Mouse (Mus musculus) testis, adult 2 months (tissue): ENCODE data around the gene Ndufs7.

Experiments
- CTCF ChIP-seq: fragments of 200-500 bp; IDR thresholded peaks from 2 replicates; pipeline ENCODE4 v1.5.1; 2012; ENCODE audit warnings: low read depth, mild to moderate bottlenecking, inconsistent platforms, low read length, moderate library complexity; ENCODE audit not compliant: control insufficient read depth, insufficient read depth, insufficient replicate concordance
- POLR2A ChIP-seq: fragments of 200-500 bp; IDR thresholded peaks from 2 replicates; pipeline ENCODE4 v1.6.1; 2012; ENCODE audit warnings: low read depth, mild to moderate bottlenecking, inconsistent platforms, low read length, moderate library complexity; ENCODE audit not compliant: control insufficient read depth

DNA sequence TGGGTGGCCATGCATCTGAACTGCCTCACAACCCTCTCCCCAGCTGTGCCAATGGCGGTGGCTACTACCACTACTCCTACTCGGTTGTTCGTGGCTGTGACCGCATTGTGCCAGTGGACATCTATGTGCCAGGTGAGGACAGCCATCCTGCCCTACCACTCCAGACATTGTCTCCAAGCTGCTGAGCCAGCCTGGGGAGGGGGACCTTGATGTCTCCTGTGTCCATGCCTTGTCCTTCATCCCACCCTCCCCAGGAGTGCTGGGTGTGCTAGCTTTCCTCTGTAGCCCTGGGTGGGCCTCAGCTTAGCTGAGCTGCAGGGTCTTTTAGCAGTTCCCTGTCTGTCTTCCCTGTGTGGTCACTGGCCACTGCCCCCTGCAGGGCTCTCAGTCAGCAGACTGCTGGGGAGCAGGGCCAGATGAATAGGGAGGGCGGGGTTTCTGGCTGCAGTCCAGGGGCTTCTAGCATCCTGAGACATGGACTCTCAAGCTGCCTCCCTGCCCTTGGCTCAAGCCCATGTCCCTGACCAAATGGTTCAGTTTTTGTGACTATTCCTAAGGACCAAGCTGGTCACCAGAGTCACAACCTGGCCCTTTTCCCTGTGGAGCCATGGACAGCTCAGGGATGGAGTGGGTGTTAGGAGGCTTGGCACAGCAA lies 7.1 kb downstream of the Ndufs7 start:
- TF ChIP-seq CTCF (no peak), POLR2A (no peak)
